ENCODE assay signal across 7 mouse cellular contexts in the genomic region with DNA sequence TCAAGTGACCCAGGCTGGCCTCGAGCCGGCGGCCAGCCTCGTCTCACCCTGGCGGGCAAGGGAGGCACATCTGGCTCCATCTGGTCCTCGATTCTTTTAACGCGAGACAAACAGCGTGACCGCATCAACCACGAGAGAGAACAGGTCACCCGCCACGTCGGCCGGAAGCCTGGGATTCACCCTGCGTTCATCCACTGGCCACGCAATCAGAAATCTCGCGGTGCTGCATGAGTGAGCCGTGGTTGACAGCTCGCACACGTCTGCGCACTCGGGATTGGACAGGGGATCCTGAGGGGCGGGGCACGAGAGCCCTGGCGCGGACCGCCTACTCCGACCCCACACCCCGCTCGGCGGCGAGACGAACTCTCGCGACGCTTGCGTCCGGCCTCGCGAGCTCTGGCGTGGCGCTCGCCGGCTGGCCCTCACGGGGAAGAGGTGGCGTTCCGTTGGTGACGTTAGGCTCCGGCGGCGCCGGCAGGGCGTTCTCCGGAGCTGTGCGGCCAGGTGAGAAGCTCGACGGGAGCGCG. TPM values are rescaled to one million over a fixed set of nuclear protein-coding genes. Genes with fewer than 3 reads are reported as not detected.
DNase-seq lines count a peak whose midpoint lies in the region; ATAC-seq lines count a peak whose summit lies in the region.

A gene (plus strand): TSS at position 378 of the 527 bp plus-strand sequence.

- ATAC-seq in intestine, embryonic 16.5 days = peak; percentile 99
- peak; percentile 99 for ATAC-seq in midbrain, embryonic 11.5 days (ENCODE audit: low FRiP score)

- intact Hi-C loops in left cerebral cortex, postnatal 36 days (cut with DNase I) = loop anchor here (1.0 kb wide), 1 partner anchor 9 kb away; a partner anchor contains a TSS

- H3K9ac ChIP-seq in intestine, embryonic 16.5 days (ENCODE audit: low read depth, low read length) = peak within 1 kb of the TSS; percentile 98
- H3K9ac ChIP-seq in midbrain, embryonic 11.5 days (ENCODE audit: low read length) = peak within 1 kb of the TSS; percentile 92

- H3K36me3 ChIP-seq in intestine, embryonic 16.5 days (ENCODE audit: control insufficient read depth, insufficient read depth, low read length) = no peaks in the 10 kb centered on the region
- H3K36me3 ChIP-seq in midbrain, embryonic 11.5 days (ENCODE audit: control insufficient read depth, insufficient read depth, low read length) = no peaks in the 10 kb centered on the region

- H3K4me2 ChIP-seq in intestine, embryonic 16.5 days (ENCODE audit: low read depth, low read length) = peak within 1 kb of the TSS; percentile 94
- H3K4me2 ChIP-seq in midbrain, embryonic 11.5 days = peak within 1 kb of the TSS; percentile 95

- H3K27ac ChIP-seq in intestine, embryonic 16.5 days (ENCODE audit: low read length) = peak within 1 kb of the TSS; percentile 98
- peak within 1 kb of the TSS; percentile 89 for H3K27ac ChIP-seq in midbrain, embryonic 11.5 days (ENCODE audit: low read depth, low read length)

- H3K9me3 ChIP-seq in intestine, embryonic 16.5 days (ENCODE audit: control insufficient read depth, low read length) = no peaks in the 10 kb centered on the region
- no peaks in the 10 kb centered on the region for H3K9me3 ChIP-seq in midbrain, embryonic 11.5 days (ENCODE audit: control insufficient read depth, low read length)

- WGBS in intestine, embryonic 16.5 days = under 1% methylated on average over 60 of the region's 61 CpGs
- WGBS in midbrain, embryonic 11.5 days = under 1% methylated on average over 47 of the region's 61 CpGs

- no peaks in the 10 kb centered on the region for H3K27me3 ChIP-seq in intestine, embryonic 16.5 days (replicated peaks; ENCODE audit: control insufficient read depth, insufficient read depth, low read length)
- no peaks in the 10 kb centered on the region for H3K27me3 ChIP-seq in midbrain, embryonic 11.5 days (ENCODE audit: control insufficient read depth, insufficient read depth, low read length)

- peak; percentile 99 for DNase-seq in adrenal gland, adult 8-10 months
- peak; percentile 97 for DNase-seq in embryo, embryonic 9.5 days (ENCODE audit: extremely low spot score)
- DNase-seq in gastrocnemius, postnatal 4 days (ENCODE audit: low spot score in 2 of 2) = peak; percentile 96 to 97
- peak; percentile 97 to 99 for DNase-seq in left cerebral cortex, postnatal 36 days (ENCODE audit: low spot score in 2 of 2)
- peak; percentile 98 for DNase-seq in midbrain, embryonic 11.5 days (ENCODE audit: low spot score, missing footprints)
- peak; percentile 99 for DNase-seq in skeletal muscle tissue, adult 2 months (ENCODE audit: low read depth, low spot score)

- H3K4me1 ChIP-seq in intestine, embryonic 16.5 days (ENCODE audit: control insufficient read depth, insufficient read depth, low read length) = peaks cover 3% of the 10 kb centered on the region; the same call in 1 of the 2 replicates
- peaks cover 7% of the 10 kb centered on the region for H3K4me1 ChIP-seq in midbrain, embryonic 11.5 days (ENCODE audit: control insufficient read depth, insufficient read depth, low read length)

- peak within 1 kb of the TSS; percentile 94 for H3K4me3 ChIP-seq in intestine, embryonic 16.5 days (ENCODE audit: low read length)
- H3K4me3 ChIP-seq in midbrain, embryonic 11.5 days (ENCODE audit: low read depth, low read length) = peak within 1 kb of the TSS; percentile 95

RNA-seq across cellular contexts. Expression of the gene that starts here (rescaled TPM):
- 100 to 1,000 TPM in 2 of 4 experiments, 10 to 100 TPM in 2; 57.2 to 146 (median 91.1) TPM for total RNA-seq in adrenal gland, adult 8-10 months (2022)
- 100 to 1,000 TPM in 1 of 2 experiments, 10 to 100 TPM in 1; 75.2 to 104 TPM for total RNA-seq in gastrocnemius, postnatal 4 days (2021)
- 44.8 and 46.3 TPM in 2 replicates for polyA plus RNA-seq in intestine, embryonic 16.5 days (2015; fragmentation: Nextera tagmentation; extraction: Ambion mirVana)
- total RNA-seq in left cerebral cortex, postnatal 36 days (2021) = 100 to 1,000 TPM in 1 of 2 experiments, 10 to 100 TPM in 1; 73.1 to 147 TPM
- 61.6 and 70.4 TPM in 2 replicates for polyA plus RNA-seq in midbrain, embryonic 11.5 days (2014; fragmentation: Nextera tagmentation; extraction: Ambion mirVana)

Comparison
In these comparisons a context has a peak if more than half of its experiments do, and no peak if none do; other contexts are left out.
1. Peak in every context shown above with its lines: DNase-seq, ATAC-seq, H3K4me3 ChIP-seq and H3K27ac ChIP-seq.